Mouse (Mus musculus): ENCODE measurements around the gene Ulk4. TPM values are rescaled to one million over a fixed set of nuclear protein-coding genes. Genes with fewer than 3 reads are reported as not detected.

Ulk4 gene
- polyA plus RNA-seq, 1 experiment from 2014 or later = 177 TPM

DNA sequence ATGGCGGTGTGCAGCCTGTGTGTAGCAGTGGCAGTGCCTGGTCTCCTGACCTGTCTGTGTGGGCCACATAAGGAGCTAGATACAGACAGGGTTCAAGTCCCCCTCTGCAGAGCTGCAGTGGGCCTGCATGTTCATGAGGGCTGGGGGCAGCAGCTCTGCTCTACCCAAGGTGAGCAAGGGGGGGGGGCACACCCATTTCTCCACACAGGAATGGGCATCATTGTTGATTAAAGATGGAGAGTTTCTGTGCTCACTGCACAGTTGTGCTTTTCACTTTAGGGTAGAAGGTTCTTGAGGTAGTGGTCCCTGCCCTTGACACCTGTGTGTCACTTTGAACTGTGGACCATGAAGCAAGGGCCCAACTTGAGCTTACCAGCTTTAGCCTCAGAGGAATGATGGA, 328.2 kb downstream of the Ulk4 start:
- Histone ChIP-seq H3K27me3 (no peaks in the 10 kb centered on the region), H3K27ac (no peak overlapping the region), H3K4me3 (no peak overlapping the region), H3K9ac (no peak overlapping the region), H3K4me1 (peaks cover 40% of the 10 kb centered on the region), H3K36me3 (ENCODE audit: poor library complexity, severe bottlenecking) (peaks cover 41% of the 10 kb centered on the region), H3K9me3 (replicated peaks) (no peaks in the 10 kb centered on the region), H3K4me2 (no peak overlapping the region)
- no peak for ATAC-seq
- 96% methylated on average over 1 of the region's 1 CpGs for WGBS

DNA sequence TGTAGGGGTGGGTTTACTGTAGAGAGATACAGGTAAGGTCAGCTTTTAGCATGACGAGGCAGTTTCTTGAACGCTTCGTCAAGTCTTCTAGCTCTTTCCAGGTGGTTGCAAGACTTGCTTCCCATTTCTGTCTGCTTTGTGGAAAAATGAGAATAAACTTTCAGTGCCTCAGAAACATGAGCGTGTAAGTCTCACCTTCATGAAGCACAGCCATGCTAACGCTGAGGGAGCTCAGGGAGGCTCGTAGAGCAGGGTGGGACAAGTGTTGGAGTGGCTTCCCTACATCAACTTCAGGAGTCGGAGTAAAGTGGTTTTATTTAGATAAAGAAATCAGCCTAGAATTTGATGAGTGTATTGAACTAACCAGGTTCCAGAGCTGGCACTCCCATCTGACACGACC, 330.9 kb downstream of the Ulk4 start:
- no peak overlapping the region for H3K9ac ChIP-seq
- H3K4me2 ChIP-seq = no peak overlapping the region
- H3K4me1 ChIP-seq = peaks cover 67% of the 10 kb centered on the region
- H3K4me3 ChIP-seq = no peak overlapping the region
- peaks cover 24% of the 10 kb centered on the region for H3K36me3 ChIP-seq (ENCODE audit: poor library complexity, severe bottlenecking)
- no peak for ATAC-seq
- H3K9me3 ChIP-seq (replicated peaks) = no peaks in the 10 kb centered on the region
- no peaks in the 10 kb centered on the region for H3K27me3 ChIP-seq
- 87% methylated on average over 8 of the region's 8 CpGs for WGBS
- H3K27ac ChIP-seq = no peak overlapping the region

DNA sequence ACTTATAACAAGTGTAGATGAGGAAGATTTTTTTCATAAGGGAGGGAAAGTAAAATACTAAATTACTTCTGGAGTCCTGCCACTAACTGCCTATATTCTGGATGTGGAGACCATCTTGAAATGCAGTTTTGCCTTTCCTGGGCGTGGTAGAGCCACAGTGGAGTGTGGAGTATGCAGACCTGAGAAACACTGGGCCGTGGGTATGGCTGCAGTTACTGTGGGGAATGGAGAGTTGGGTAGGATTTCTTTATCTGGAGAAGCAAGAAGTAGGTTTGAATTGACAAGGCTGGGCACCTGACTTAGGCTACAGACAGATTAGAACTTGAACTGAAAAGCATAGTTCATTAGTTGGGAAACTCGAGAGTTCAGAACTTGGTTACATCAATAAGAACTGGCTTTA, 332.8 kb downstream of the Ulk4 start:
- Histone ChIP-seq H3K9me3 (replicated peaks) (no peaks in the 10 kb centered on the region), H3K27ac (no peak overlapping the region), H3K9ac (no peak overlapping the region), H3K4me2 (no peak overlapping the region), H3K36me3 (ENCODE audit: poor library complexity, severe bottlenecking) (peaks cover 10% of the 10 kb centered on the region; the same call in 1 of the 2 replicates), H3K27me3 (no peaks in the 10 kb centered on the region), H3K4me1 (peaks cover 85% of the 10 kb centered on the region), H3K4me3 (no peak overlapping the region)
- ATAC-seq = no peak
- WGBS = 80% methylated on average over 3 of the region's 3 CpGs

DNA sequence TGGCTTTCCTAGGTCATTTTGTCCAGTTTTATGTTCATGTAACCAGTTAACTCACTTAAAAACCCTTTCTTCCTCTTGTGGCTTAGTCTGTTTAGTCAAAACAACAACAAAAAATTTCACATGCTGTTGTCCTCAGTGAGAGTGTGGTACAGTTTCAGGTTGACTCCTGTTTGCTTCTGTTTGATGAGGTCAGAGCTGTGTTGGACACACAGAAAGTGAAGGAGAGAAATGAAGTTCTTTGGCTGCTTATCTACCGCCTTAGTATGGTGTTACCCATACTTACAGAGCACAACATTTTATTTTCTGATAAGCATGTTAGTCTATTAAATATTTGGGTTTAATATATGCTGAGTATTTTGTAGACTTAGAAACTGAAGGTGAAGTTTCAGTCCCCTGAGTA, 333.2 kb downstream of the Ulk4 start:
- peaks cover 10% of the 10 kb centered on the region; the same call in 1 of the 2 replicates for H3K36me3 ChIP-seq (ENCODE audit: poor library complexity, severe bottlenecking)
- no peak overlapping the region for H3K9ac ChIP-seq
- no peak for ATAC-seq
- no peak overlapping the region for H3K4me3 ChIP-seq
- no peaks in the 10 kb centered on the region for H3K27me3 ChIP-seq
- H3K9me3 ChIP-seq (replicated peaks) = no peaks in the 10 kb centered on the region
- H3K27ac ChIP-seq = no peak overlapping the region
- peaks cover 88% of the 10 kb centered on the region for H3K4me1 ChIP-seq
- 95% methylated on average over 1 of the region's 1 CpGs for WGBS
- H3K4me2 ChIP-seq = no peak overlapping the region

DNA sequence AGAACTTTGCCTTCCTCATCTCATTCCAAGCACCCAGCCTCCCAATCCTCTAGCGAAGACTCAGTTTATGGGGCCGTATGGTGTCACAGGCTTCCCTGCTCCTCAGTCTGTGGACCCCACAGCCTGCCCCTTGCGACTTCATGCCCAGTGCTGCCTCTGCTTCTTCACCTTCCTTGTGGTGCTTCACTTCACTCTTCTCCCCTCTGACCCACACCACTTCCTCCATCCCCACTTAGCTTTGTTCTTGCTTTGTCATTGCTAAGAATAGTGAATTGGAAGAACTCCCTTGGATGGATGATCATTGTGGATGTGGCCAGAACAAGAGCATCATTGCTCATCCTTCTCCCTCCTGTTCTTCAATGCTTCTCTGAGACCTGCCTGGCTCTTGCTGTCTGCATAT, 336.1 kb downstream of the Ulk4 start:
- Histone ChIP-seq H3K4me3 (no peak overlapping the region), H3K4me1 (peaks cover 91% of the 10 kb centered on the region), H3K36me3 (ENCODE audit: poor library complexity, severe bottlenecking) (peaks cover 10% of the 10 kb centered on the region; the same call in 1 of the 2 replicates), H3K27me3 (no peaks in the 10 kb centered on the region), H3K27ac (no peak overlapping the region), H3K9ac (no peak overlapping the region), H3K4me2 (no peak overlapping the region), H3K9me3 (replicated peaks) (no peaks in the 10 kb centered on the region)
- 89% methylated on average over 3 of the region's 3 CpGs for whole genome bisulfite sequencing
- no peak for ATAC-seq

DNA sequence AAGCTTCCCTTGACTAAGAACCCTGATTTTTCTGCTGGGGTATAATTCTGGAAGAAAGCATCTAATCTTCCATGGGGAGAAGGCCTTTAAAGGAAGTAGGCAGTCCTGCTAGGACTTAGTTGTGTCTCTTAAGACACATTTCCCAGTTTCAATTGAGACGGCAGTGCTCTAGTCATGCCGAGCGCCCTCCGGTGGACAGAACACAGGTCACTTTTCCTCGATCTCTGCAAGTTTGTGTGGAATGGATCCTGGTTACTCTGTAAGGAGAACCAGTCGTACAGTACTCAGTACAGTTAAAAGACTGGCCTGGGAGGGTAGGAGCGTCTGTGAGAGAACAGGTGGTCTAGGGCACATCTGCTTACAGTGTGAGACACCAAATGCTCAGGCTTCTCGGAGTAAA, 340.6 kb downstream of the Ulk4 start:
- peaks cover 2% of the 10 kb centered on the region; the same call in 1 of the 2 replicates for H3K36me3 ChIP-seq (ENCODE audit: poor library complexity, severe bottlenecking)
- H3K9me3 ChIP-seq (replicated peaks) = no peaks in the 10 kb centered on the region
- no peak overlapping the region for H3K27ac ChIP-seq
- peak overlapping the region; percentile 75 for H3K4me3 ChIP-seq
- H3K27me3 ChIP-seq = no peaks in the 10 kb centered on the region
- 20% methylated on average over 8 of the region's 8 CpGs for WGBS
- H3K9ac ChIP-seq = peak overlapping the region; percentile 87
- peak overlapping the region; percentile 89 for H3K4me2 ChIP-seq
- ATAC-seq = no peak
- H3K4me1 ChIP-seq = peaks cover 76% of the 10 kb centered on the region

DNA sequence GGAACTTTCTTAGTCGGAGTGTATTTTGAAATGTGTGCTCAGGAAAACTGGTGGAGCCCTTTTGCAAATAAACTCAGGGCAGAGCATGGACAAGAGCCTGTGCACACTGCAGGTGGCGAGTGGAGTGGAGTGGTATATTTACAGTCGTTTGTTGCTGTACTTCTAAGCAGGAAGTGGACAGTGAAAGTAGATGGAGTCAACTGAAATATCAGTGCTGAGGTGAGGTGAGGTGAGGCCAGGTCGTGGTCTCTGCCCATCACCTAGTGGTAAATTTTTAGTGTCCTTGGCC, 341.4 kb downstream of the Ulk4 start:
- H3K27ac ChIP-seq = no peak overlapping the region
- no peaks in the 10 kb centered on the region for H3K9me3 ChIP-seq (replicated peaks)
- WGBS = 19% methylated on average over 4 of the region's 4 CpGs
- no peaks in the 10 kb centered on the region for H3K36me3 ChIP-seq (ENCODE audit: poor library complexity, severe bottlenecking)
- H3K4me3 ChIP-seq = peak overlapping the region; percentile 75
- H3K9ac ChIP-seq = peak overlapping the region; percentile 87
- peaks cover 75% of the 10 kb centered on the region for H3K4me1 ChIP-seq
- no peaks in the 10 kb centered on the region for H3K27me3 ChIP-seq
- peak overlapping the region; percentile 89 for H3K4me2 ChIP-seq
- ATAC-seq = no peak

DNA sequence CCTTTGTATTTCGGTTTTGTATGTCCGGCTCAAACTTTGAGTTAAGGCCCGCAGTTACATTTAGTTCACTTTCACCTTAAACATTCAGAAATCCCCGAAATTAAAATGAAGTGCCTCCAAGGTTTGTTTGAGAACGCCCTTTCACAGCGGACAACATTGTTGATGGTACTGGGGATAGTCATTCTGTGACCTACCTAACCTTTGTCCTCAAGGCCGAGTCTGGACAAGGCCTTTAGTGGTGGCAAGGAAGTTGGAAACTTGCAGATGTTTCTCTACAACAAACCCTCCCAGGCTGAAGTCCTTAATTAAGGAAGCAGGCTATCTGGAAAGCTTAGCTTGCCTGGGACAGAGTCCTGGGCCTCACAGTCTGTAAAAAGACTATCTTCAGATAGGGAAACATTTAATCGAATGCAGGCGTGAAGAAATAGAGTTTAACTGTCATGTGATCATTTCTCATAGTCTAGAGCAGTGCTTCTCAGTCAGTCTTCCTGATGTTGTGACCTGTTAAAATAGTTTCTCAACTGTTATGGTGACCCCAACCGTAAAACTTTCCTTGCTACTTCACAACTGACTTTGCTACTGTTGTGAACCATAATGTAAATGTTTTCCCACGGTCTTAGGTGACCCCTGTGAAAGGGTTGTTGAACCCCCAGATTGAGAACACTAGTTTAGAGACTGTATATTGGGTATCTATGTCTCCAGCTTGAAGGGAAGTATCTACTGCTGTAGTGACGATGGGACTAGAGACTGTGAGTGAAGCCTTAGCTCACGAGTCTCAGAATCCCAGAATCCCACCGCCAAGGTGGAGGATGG, 342.0 kb downstream of the Ulk4 start:
- Histone ChIP-seq H3K27me3 (no peaks in the 10 kb centered on the region), H3K27ac (peak overlapping the region; percentile 89), H3K4me1 (peaks cover 74% of the 10 kb centered on the region), H3K4me2 (peak overlapping the region; percentile 89), H3K4me3 (peak overlapping the region; percentile 75), H3K9ac (peak overlapping the region; percentile 87), H3K36me3 (ENCODE audit: poor library complexity, severe bottlenecking) (no peaks in the 10 kb centered on the region), H3K9me3 (replicated peaks) (no peaks in the 10 kb centered on the region)
- no peak for ATAC-seq
- 9% methylated on average over 14 of the region's 14 CpGs for WGBS

DNA sequence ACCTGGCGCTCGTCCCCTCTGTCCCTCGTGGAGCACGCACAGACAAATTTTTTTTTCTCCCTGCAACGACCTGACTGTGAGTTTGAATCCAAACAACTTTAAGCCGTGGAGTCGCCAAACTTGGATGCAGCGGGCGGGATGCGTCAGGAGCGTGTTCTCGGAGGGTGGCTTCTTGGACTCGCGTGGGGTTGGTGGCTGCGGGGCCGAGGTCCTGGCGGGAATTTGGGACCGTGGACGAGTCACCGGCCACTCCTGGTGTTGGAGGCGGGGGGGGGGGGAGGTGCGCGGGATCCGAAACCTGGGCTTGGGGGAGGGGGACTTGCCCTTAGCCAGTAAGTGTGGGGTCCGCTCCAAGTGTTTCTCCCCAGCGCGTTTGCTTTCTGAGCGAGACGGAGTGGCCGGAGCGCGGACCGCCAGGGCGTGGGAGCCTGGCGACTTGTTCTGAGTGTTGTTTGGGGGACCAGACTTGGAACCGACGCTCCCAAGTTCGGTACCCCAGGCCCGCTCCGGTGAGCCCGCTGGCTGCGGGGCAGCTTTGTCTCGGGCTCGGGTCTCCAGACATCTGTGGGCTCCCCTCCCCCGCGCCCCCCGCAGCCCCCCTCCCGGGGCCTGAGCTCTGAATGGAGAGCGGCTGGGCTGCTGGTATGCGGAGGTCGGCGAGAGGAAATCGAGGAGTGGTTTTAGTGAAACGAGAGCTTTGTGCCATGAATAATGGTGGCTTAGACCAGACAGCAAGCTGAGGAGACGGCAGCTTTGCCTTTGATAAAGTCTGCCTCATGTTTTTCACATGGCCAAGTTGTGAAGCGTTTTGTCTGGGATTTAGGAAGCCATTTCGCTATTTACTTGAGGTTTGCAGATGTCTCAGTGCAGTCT, 342.9 kb downstream of the Ulk4 start:
- H3K27me3 ChIP-seq = no peaks in the 10 kb centered on the region
- H3K27ac ChIP-seq = peak overlapping the region; percentile 89
- no peaks in the 10 kb centered on the region for H3K9me3 ChIP-seq (replicated peaks)
- H3K4me3 ChIP-seq = peak overlapping the region; percentile 75
- under 1% methylated on average over 55 of the region's 57 CpGs for WGBS
- H3K9ac ChIP-seq = peak overlapping the region; percentile 87
- H3K4me2 ChIP-seq = peak overlapping the region; percentile 89
- peak; percentile 45 for ATAC-seq
- H3K4me1 ChIP-seq = peaks cover 72% of the 10 kb centered on the region
- no peaks in the 10 kb centered on the region for H3K36me3 ChIP-seq (ENCODE audit: poor library complexity, severe bottlenecking)

DNA sequence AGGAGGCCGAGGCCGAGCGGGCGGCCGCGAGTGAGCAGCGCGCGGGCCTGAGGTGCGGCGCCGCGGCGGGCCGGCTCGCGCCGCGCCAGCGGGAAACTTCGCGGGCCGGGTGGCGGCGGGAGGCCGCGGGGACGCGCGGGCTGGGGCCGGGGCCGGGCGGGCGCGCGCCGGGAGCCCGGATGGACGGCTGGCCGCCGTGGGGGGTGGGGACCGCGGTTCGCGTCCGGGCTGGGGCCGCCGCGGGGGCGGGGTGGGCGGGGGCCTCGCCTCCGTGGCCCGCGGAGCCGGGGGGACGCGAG, 343.5 kb downstream of the Ulk4 start:
- H3K4me1 ChIP-seq = peaks cover 70% of the 10 kb centered on the region
- ATAC-seq = no peak
- H3K27ac ChIP-seq = peak overlapping the region; percentile 89
- H3K36me3 ChIP-seq (ENCODE audit: poor library complexity, severe bottlenecking) = no peaks in the 10 kb centered on the region
- H3K4me2 ChIP-seq = peak overlapping the region; percentile 89
- H3K9ac ChIP-seq = peak overlapping the region; percentile 87
- no peaks in the 10 kb centered on the region for H3K27me3 ChIP-seq
- under 1% methylated on average over 17 of the region's 58 CpGs for WGBS
- H3K9me3 ChIP-seq (replicated peaks) = no peaks in the 10 kb centered on the region
- peak overlapping the region; percentile 75 for H3K4me3 ChIP-seq

DNA sequence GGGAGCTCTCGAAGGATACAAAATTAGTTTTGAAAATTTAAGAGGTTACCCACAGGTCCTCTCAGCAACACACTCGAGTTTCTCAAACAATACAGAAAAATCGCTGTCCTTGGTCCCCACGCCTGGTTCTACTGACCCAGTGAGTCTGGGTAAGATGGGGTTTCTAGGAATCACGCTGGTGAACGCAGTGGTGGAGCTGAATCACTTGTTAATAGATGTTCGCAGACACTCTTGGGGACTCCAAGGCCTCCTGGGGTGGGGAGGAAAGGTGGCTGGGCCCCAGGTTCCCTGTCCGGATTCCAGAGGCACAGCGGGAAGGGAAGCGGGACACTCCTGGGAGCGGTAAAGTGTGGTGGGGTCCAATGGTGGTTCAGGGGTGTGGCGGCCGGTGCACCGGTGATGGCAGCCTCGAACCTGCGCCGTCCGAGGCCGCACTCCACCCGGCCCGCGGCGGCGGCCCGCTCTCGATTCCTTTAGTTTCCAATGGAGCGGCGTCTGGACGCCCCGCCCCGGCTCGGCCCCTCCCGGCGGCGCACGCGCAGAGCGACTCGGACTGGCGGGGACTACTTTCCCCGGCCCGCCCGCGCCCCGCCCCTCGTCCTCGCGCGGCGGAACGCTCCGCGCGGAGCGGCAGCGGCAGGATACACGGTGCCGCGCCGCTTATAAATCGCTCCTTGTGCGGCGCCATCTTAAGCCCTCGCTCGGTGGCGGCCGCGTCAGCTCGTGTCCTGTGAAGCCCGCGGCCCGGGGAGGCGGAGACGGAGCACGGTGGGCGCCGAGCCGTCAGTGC, 344.0 kb downstream of the Ulk4 start:
- 5% methylated on average over 51 of the region's 78 CpGs for WGBS

DNA sequence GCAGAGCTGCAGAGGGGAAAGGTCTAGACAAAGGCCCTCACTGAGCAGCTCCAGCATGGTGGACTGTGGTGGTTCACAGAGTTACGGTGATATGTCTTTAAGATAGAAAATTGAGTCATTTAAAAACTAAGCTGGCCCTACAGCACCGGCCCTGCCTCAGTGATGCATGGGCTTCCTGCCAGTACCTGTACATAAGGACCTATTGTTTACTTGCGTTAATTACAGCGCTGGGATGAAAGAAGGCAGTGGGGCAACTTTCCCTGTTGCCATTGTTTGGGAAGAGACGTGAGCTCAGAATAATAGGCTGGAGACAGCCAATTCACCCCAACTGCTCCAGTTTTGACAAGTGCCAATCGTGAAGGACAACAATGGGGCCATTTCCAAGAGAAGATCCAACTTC, 344.6 kb downstream of the Ulk4 start:
- 0 out of 2 replicates have a peak, but pooled peaks have one; percentile 13 for ATAC-seq
- H3K4me2 ChIP-seq = no peak overlapping the region
- H3K9me3 ChIP-seq (replicated peaks) = no peaks in the 10 kb centered on the region
- no peak overlapping the region for H3K9ac ChIP-seq
- H3K36me3 ChIP-seq (ENCODE audit: poor library complexity, severe bottlenecking) = no peaks in the 10 kb centered on the region
- no peak overlapping the region for H3K4me3 ChIP-seq
- H3K27ac ChIP-seq = peak overlapping the region; percentile 72
- WGBS = 15% methylated on average over 6 of the region's 6 CpGs
- peaks cover 58% of the 10 kb centered on the region for H3K4me1 ChIP-seq
- H3K27me3 ChIP-seq = no peaks in the 10 kb centered on the region

More for the DNA sequence above, 344.0 kb downstream of the Ulk4 start:
- Histone ChIP-seq H3K4me1 (peaks cover 64% of the 10 kb centered on the region), H3K4me2 (peak overlapping the region; percentile 89), H3K36me3 (ENCODE audit: poor library complexity, severe bottlenecking) (no peaks in the 10 kb centered on the region), H3K9me3 (replicated peaks) (no peaks in the 10 kb centered on the region), H3K27me3 (no peaks in the 10 kb centered on the region), H3K9ac (peak overlapping the region; percentile 87), H3K27ac (peak overlapping the region; percentile 89), H3K4me3 (peak overlapping the region; percentile 75)
- peak; percentile 89 for ATAC-seq

Data from forebrain, embryonic 13.5 days (tissue).